Mouse (Mus musculus): Measurements from ENCODE around the gene Rftn1. TPM values are rescaled to one million over a fixed set of nuclear protein-coding genes. Genes with fewer than 3 reads are reported as not detected.

Rftn1 gene
- polyA plus RNA-seq, 1 experiment = 1.1 TPM

DNA sequence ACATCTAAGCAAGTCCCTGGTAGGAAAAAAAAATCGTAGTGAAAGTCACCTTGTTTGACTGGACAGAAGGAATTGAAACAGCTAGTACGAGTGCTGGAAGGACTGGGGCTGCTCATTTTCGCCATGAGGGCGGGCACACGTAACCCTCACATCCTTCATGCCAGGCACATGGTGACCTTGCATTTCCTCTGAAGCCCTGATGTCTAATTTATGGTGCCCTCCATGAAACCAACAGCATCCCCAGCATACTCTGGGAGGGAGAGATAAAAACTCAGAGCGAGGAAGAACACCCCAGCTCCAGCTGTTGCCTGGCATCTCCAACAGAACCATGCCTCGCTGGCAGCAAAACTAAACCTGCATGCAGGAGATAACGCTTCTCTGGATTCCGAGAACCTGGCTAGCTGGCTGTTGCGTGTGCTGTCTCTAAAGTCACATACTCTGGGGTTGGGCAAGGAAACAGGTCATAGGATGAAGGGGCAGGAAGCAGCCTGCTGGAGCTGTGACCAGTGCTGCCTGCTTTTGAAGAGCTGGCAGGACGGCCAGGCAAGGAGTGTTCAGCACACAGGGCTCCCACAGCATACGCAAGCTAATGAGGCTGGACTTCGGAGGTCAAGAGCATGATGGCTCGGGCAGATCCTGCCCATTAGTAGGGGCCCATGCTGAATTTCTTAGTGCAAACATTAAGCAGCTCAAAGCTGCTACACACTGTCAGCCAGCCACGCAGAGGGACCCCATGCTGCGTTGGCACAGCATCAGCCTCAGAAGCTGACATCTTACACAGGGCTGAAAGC, 170.1 kb downstream of the Rftn1 start:
- H3K9ac ChIP-seq (ENCODE audit: low read depth, poor library complexity, severe bottlenecking) = no peak overlapping the region
- no peaks in the 10 kb centered on the region for H3K36me3 ChIP-seq (ENCODE audit: control insufficient read depth, insufficient read depth, low read length, poor library complexity, severe bottlenecking)
- H3K4me1 ChIP-seq (ENCODE audit: control insufficient read depth, insufficient read depth, low read length) = peaks cover 3% of the 10 kb centered on the region
- H3K27ac ChIP-seq (ENCODE audit: insufficient read depth, low read length) = no peak overlapping the region
- no peak overlapping the region for H3K4me3 ChIP-seq (ENCODE audit: low read depth, low read length)
- H3K9me3 ChIP-seq (replicated peaks; ENCODE audit: control insufficient read depth, insufficient read depth, low read length, poor library complexity, severe bottlenecking) = no peaks in the 10 kb centered on the region
- TF ChIP-seq POLR2A (IDR thresholded peaks at IDR 0.05; ENCODE audit: insufficient read depth, low read length) (no peak), CTCF (IDR thresholded peaks at IDR 0.05; ENCODE audit: low read depth, low read length) (no peak), EP300 (IDR thresholded peaks at IDR 0.05; ENCODE audit: insufficient read depth, low read depth, low read length) (no peak)
- H3K27me3 ChIP-seq (ENCODE audit: control insufficient read depth, insufficient read depth, low read length, poor library complexity, severe bottlenecking) = no peaks in the 10 kb centered on the region

DNA sequence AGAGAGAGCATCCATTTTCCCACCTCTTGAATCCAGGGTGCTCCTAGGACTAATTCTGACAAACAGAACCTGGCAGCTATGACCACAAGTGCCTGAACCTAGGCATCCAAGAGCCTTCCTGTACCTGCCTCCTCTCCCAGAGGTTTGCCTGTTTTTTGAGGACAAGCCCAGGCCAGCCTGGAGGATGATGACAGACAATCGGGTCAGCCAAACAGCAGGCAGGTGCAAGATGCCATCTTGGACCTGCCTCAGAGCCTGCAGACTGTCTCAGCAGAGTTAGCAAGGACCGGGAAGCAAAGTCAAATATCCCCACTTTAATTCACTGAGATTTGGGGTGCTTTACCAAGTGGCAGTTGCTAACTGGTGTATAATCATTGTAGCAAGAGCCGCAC, 170.7 kb downstream of the Rftn1 start:
- no peak for TF ChIP-seq EP300 (IDR thresholded peaks at IDR 0.05; ENCODE audit: insufficient read depth, low read depth, low read length)
- TF ChIP-seq POLR2A (IDR thresholded peaks at IDR 0.05; ENCODE audit: insufficient read depth, low read length) = no peak
- no peak for TF ChIP-seq CTCF (IDR thresholded peaks at IDR 0.05; ENCODE audit: low read depth, low read length)
- H3K36me3 ChIP-seq (ENCODE audit: control insufficient read depth, insufficient read depth, low read length, poor library complexity, severe bottlenecking) = no peaks in the 10 kb centered on the region
- no peak overlapping the region for H3K9ac ChIP-seq (ENCODE audit: low read depth, poor library complexity, severe bottlenecking)
- H3K4me1 ChIP-seq (ENCODE audit: control insufficient read depth, insufficient read depth, low read length) = no peaks in the 10 kb centered on the region
- no peak overlapping the region for H3K27ac ChIP-seq (ENCODE audit: insufficient read depth, low read length)
- no peaks in the 10 kb centered on the region for H3K9me3 ChIP-seq (replicated peaks; ENCODE audit: control insufficient read depth, insufficient read depth, low read length, poor library complexity, severe bottlenecking)
- H3K27me3 ChIP-seq (ENCODE audit: control insufficient read depth, insufficient read depth, low read length, poor library complexity, severe bottlenecking) = no peaks in the 10 kb centered on the region
- H3K4me3 ChIP-seq (ENCODE audit: low read depth, low read length) = no peak overlapping the region

DNA sequence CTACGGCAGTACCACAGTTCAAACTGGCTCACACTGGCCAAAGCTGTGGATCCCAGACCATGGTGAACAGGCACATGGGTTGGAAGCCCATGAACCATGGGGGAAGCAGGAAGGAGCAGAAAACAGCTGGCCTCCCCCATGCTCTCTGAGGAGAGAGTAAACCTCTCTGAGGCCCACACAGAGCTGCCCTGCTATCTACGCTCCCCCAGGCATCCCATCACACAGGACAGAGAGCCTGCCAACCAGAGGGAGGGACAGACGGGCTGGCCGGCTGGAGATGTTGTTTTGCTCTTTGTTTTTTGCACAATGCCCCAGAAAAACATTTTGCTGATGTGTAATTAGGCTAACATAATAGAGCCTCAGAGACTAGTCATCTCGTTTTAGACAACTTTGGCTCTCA, 171.4 kb downstream of the Rftn1 start:
- H3K27ac ChIP-seq (ENCODE audit: insufficient read depth, low read length) = no peak overlapping the region
- H3K9ac ChIP-seq (ENCODE audit: low read depth, poor library complexity, severe bottlenecking) = no peak overlapping the region
- no peaks in the 10 kb centered on the region for H3K27me3 ChIP-seq (ENCODE audit: control insufficient read depth, insufficient read depth, low read length, poor library complexity, severe bottlenecking)
- no peaks in the 10 kb centered on the region for H3K9me3 ChIP-seq (replicated peaks; ENCODE audit: control insufficient read depth, insufficient read depth, low read length, poor library complexity, severe bottlenecking)
- no peak overlapping the region for H3K4me3 ChIP-seq (ENCODE audit: low read depth, low read length)
- TF ChIP-seq POLR2A (IDR thresholded peaks at IDR 0.05; ENCODE audit: insufficient read depth, low read length) (no peak), CTCF (IDR thresholded peaks at IDR 0.05; ENCODE audit: low read depth, low read length) (no peak)
- no peaks in the 10 kb centered on the region for H3K36me3 ChIP-seq (ENCODE audit: control insufficient read depth, insufficient read depth, low read length, poor library complexity, severe bottlenecking)
- no peaks in the 10 kb centered on the region for H3K4me1 ChIP-seq (ENCODE audit: control insufficient read depth, insufficient read depth, low read length)

DNA sequence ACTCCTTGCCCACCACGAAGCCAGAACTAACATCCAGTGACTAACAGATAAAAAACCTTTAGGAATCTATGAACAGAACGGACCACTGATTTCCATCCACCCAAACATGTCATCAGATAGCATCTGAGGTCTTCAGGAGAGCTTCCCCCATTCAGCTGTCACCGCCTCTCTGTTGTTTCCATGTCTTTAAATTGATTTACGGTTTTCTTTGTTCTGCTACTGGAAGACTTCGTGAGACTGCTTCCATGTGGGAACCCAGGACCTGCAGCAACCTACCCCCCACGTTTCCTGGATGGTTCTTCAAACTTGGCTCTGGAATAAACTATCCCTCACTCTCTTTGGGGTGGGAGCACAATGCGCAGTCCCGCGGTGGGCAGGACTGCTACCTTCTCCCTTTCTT, 175.8 kb downstream of the Rftn1 start:
- H3K27me3 ChIP-seq (ENCODE audit: control insufficient read depth, insufficient read depth, low read length, poor library complexity, severe bottlenecking) = no peaks in the 10 kb centered on the region
- H3K4me3 ChIP-seq (ENCODE audit: low read depth, low read length) = no peak overlapping the region
- H3K27ac ChIP-seq (ENCODE audit: insufficient read depth, low read length) = no peak overlapping the region
- peaks cover 2% of the 10 kb centered on the region for H3K4me1 ChIP-seq (ENCODE audit: control insufficient read depth, insufficient read depth, low read length)
- H3K36me3 ChIP-seq (ENCODE audit: control insufficient read depth, insufficient read depth, low read length, poor library complexity, severe bottlenecking) = no peaks in the 10 kb centered on the region
- H3K9me3 ChIP-seq (replicated peaks; ENCODE audit: control insufficient read depth, insufficient read depth, low read length, poor library complexity, severe bottlenecking) = no peaks in the 10 kb centered on the region
- no peak for TF ChIP-seq POLR2A (IDR thresholded peaks at IDR 0.05; ENCODE audit: insufficient read depth, low read length)
- no peak for TF ChIP-seq EP300 (IDR thresholded peaks at IDR 0.05; ENCODE audit: insufficient read depth, low read depth, low read length)
- no peak for TF ChIP-seq CTCF (IDR thresholded peaks at IDR 0.05; ENCODE audit: low read depth, low read length)
- no peak overlapping the region for H3K9ac ChIP-seq (ENCODE audit: low read depth, poor library complexity, severe bottlenecking)

DNA sequence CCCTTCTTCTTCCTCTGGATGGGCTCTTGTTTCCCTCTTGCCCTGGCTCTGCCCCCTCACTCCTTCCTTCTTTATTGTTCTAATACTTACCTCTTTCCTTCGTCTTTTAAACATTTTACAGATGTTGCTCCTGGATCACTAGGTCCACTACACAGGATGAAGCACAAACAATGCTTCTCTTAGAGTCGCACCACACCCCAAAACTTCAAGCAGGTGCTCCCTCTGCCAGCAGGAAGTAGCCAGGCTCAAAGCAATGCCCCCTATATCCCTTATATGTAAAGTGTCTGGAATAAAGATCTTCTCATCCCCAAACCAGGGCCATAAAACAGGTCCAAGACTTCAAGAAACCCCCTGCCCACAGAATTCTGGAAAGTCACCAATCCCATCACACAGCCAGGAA, 176.6 kb downstream of the Rftn1 start:
- no peaks in the 10 kb centered on the region for H3K36me3 ChIP-seq (ENCODE audit: control insufficient read depth, insufficient read depth, low read length, poor library complexity, severe bottlenecking)
- no peak for TF ChIP-seq POLR2A (IDR thresholded peaks at IDR 0.05; ENCODE audit: insufficient read depth, low read length)
- no peak for TF ChIP-seq EP300 (IDR thresholded peaks at IDR 0.05; ENCODE audit: insufficient read depth, low read depth, low read length)
- no peak for TF ChIP-seq CTCF (IDR thresholded peaks at IDR 0.05; ENCODE audit: low read depth, low read length)
- H3K9ac ChIP-seq (ENCODE audit: low read depth, poor library complexity, severe bottlenecking) = no peak overlapping the region
- peaks cover 2% of the 10 kb centered on the region for H3K4me1 ChIP-seq (ENCODE audit: control insufficient read depth, insufficient read depth, low read length)
- H3K27ac ChIP-seq (ENCODE audit: insufficient read depth, low read length) = no peak overlapping the region
- H3K9me3 ChIP-seq (replicated peaks; ENCODE audit: control insufficient read depth, insufficient read depth, low read length, poor library complexity, severe bottlenecking) = no peaks in the 10 kb centered on the region
- H3K27me3 ChIP-seq (ENCODE audit: control insufficient read depth, insufficient read depth, low read length, poor library complexity, severe bottlenecking) = no peaks in the 10 kb centered on the region
- H3K4me3 ChIP-seq (ENCODE audit: low read depth, low read length) = no peak overlapping the region

DNA sequence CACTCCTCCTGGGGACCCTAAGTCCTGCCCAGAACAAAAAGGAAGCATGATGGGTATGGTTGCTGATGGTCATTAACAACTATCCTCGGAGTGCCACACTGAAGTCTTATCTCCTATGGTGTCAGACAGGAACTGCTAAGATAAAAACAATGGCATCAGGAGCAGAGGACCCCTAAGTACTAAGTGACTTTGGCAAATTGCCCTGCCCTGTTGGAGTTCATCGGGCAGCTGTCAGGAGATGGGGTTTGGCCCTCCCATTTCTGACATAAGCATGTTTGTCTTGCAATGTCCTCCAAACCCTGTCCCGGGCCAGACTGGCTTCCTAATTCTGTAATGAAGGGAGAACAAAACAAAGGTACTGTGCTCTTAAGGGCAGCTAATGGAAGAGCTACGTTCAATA, 180.4 kb downstream of the Rftn1 start:
- H3K4me3 ChIP-seq (ENCODE audit: low read depth, low read length) = no peak overlapping the region
- H3K9me3 ChIP-seq (replicated peaks; ENCODE audit: control insufficient read depth, insufficient read depth, low read length, poor library complexity, severe bottlenecking) = no peaks in the 10 kb centered on the region
- H3K36me3 ChIP-seq (ENCODE audit: control insufficient read depth, insufficient read depth, low read length, poor library complexity, severe bottlenecking) = no peaks in the 10 kb centered on the region
- H3K27me3 ChIP-seq (ENCODE audit: control insufficient read depth, insufficient read depth, low read length, poor library complexity, severe bottlenecking) = no peaks in the 10 kb centered on the region; the same call in 1 of the 2 replicates
- TF ChIP-seq EP300 (IDR thresholded peaks at IDR 0.05; ENCODE audit: insufficient read depth, low read depth, low read length) (no peak), POLR2A (IDR thresholded peaks at IDR 0.05; ENCODE audit: insufficient read depth, low read length) (no peak), CTCF (IDR thresholded peaks at IDR 0.05; ENCODE audit: low read depth, low read length) (no peak)
- H3K9ac ChIP-seq (ENCODE audit: low read depth, poor library complexity, severe bottlenecking) = no peak overlapping the region
- peaks cover 4% of the 10 kb centered on the region for H3K4me1 ChIP-seq (ENCODE audit: control insufficient read depth, insufficient read depth, low read length)
- H3K27ac ChIP-seq (ENCODE audit: insufficient read depth, low read length) = no peak overlapping the region
